Mouse (Mus musculus): ENCODE measurements around the gene D430041D05Rik. TPM values are rescaled to one million over a fixed set of nuclear protein-coding genes. Genes with fewer than 3 reads are reported as not detected.
A peak's percentile ranks its signal among the peaks of the same experiment; 100 is the strongest.

D430041D05Rik gene
- total RNA-seq, 4 experiments from 2014 or later: 68.9 to 85.6 (median 77.4) TPM

- DNase-seq (ENCODE audit: low spot score in 2 of 2): no peak
These were observed 128.0 kb downstream of the D430041D05Rik start for GRCm38 (mm10) chr2:104282835-104283234.

GRCm38 (mm10) chr2:104267049-104267448, 143.8 kb downstream of the D430041D05Rik start:
- no peak for DNase-seq (ENCODE audit: low spot score in 2 of 2)

DNA sequence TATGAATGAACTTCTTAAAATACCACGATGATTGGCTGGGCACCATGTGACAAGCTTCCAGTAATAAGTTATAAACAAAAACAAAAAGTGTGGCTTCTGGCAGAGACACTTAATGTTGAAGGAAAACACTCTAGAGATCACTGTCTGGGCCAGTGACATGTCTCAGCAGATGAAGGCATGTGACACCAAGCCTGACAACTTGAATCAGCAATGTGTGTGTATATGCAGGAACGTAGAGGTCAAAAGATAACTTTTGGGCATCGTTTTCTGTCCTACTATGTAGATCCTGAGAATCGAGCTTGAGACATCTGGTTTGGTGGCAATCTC, 149.1 kb downstream of the D430041D05Rik start:
- DNase-seq (ENCODE audit: low spot score in 2 of 2): no peak

- DNase-seq (ENCODE audit: low spot score in 2 of 2): no peak
These were observed 149.7 kb downstream of the D430041D05Rik start for GRCm38 (mm10) chr2:104260920-104261740.

DNA sequence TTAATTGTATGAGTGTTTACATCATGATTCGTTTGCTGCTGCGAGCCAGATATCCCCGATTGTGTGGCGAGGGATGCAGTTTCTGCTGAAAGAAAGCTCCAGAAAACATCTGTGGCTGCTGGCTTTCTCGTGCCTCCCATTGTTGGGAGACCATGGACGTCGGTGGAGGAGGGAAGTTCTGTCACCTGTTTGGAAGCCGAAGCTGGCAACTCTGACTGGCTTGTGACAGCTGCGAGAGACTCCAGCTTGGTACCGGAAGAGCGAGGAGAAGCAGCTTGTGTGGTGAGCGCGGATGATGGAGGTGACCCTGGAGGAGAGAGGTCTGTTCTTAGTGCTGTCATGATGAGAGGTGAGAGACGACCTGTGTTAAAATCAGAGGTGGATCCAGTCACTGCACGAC, 154.2 kb downstream of the D430041D05Rik start:
- no peak for DNase-seq (ENCODE audit: low spot score in 2 of 2)

DNA sequence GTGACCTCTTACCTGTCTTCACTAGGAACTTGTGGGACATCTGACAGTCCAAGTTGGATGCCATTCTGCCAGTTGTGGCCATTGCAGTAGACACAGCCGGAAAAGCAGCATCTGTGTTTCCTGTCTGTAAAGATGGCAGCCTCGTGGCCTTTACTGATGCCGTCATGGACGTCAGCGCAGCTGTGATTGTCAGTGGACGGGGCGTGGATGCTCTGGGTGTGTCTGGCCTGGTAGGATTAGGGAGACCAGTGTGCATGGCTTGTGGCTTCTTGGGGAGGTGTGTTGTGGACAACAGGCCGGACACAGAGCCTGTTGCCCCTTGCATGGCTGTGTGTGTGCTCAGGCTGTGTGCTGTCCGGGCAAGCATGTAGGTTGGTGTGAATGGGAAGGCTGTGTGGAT, 155.9 kb downstream of the D430041D05Rik start:
- DNase-seq (ENCODE audit: low spot score in 2 of 2): no peak

DNA sequence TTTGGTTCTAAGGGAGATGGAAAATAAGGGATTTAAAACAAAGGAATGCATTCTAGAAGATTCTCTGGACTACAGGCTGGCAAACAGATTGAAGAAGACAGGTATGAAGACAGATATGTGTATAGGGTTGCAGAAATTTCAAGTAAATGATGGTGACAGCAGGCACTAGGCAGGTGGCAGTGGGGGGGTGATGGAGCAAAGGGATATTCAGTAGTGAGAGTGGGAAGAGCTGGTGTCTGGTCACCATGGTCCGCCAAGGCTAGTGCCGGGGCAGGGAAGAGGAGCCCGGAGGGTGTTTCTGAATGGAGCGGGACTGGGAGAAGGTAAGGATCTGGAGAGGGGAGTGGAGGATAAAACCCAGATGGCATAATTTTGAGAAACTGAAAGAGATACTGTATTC, 157.5 kb downstream of the D430041D05Rik start:
- DNase-seq (ENCODE audit: low spot score in 2 of 2): no peak

GRCm38 (mm10) chr2:104251647-104252046, 159.2 kb downstream of the D430041D05Rik start:
- DNase-seq (ENCODE audit: low spot score in 2 of 2): peak in 1 of 2 experiments; percentile 32

- DNase-seq (ENCODE audit: low spot score in 2 of 2): no peak
These were observed 161.0 kb downstream of the D430041D05Rik start for GRCm38 (mm10) chr2:104249856-104250255.

- DNase-seq (ENCODE audit: low spot score in 2 of 2): no peak
These were observed 164.0 kb downstream of the D430041D05Rik start for GRCm38 (mm10) chr2:104246851-104247250.

GRCm38 (mm10) chr2:104242055-104242454, 168.8 kb downstream of the D430041D05Rik start:
- no peak for DNase-seq (ENCODE audit: low spot score in 2 of 2)

DNA sequence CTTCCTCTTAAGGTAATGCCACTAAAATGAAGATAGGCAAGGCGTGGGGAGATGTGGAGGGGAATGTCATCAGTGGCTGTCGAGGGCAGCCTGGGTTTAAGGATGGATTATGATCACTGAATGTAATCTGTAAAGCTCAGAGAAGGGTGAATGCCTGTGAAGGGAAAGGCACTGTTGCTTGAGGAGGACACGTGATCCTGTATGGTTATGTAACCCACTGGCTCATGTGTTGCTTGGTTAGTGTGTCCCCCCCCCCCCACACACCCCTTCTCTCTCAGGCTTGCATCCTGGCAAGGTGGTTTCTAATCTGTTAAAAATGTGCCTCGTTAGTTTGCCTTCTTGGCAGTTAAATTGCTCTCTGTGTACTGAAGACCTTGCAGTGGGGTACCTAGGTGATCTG, 173.7 kb downstream of the D430041D05Rik start:
- no peak for DNase-seq (ENCODE audit: low spot score in 2 of 2)

- DNase-seq (ENCODE audit: low spot score in 2 of 2): no peak
These were observed 180.4 kb downstream of the D430041D05Rik start for GRCm38 (mm10) chr2:104230444-104230843.

- no peak for DNase-seq (ENCODE audit: low spot score in 2 of 2)
These were observed 184.8 kb downstream of the D430041D05Rik start for GRCm38 (mm10) chr2:104226057-104226456.

DNA sequence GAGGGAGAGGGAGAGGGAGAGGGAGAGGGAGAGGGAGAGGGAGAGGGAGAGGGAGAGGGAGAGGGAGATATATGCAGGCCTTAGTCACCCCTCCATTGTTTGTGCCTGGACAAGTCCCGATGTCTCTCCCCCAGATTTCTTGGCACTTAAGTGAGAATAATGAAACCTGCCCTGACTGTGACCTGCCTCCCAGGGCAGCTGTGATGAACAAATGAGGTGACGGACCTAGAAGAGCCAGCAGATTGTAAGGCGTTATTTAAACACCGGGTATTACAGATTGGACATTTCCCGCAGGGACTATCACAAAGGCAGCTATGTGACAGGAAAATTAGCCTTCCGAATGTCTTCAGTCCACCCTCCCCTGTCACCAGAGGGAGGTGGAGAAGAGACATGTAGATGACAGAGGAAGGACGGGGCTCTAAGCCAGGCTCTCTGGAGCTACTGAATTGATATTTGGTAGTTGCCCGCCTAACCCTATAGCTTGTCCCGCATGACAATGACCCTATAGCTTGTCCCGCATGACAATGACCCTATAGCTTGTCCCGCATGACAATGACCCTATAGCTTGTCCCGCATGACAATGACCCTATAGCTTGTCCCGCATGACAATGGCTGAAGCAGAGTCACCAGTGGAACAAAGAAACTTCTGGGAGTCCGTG, 191.0 kb downstream of the D430041D05Rik start:
- DNase-seq (ENCODE audit: low spot score in 2 of 2): no peak

DNA sequence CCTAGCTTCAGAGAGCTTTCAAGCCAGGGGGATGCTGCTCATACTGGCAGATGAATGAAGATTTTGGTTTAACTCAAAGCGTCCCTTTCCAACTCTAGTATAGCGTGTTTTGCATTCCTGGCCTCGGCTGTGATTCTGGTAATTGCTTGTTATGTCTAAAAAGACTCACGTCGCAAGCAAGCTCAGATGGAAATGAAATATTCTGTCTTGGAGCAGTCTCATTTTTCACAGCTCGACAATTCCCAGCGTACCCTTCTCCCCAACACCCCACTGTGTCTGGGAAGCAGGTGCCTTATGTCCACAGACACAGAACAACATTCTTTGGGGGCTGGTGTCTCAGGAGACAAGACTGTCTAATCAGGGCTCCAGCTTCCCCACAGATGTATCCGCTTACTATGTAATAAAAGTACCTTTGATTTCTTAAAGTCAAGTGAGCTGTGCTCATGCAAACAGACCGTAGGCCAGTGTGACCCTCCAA, 192.2 kb downstream of the D430041D05Rik start:
- DNase-seq (ENCODE audit: low spot score in 2 of 2): no peak

DNA sequence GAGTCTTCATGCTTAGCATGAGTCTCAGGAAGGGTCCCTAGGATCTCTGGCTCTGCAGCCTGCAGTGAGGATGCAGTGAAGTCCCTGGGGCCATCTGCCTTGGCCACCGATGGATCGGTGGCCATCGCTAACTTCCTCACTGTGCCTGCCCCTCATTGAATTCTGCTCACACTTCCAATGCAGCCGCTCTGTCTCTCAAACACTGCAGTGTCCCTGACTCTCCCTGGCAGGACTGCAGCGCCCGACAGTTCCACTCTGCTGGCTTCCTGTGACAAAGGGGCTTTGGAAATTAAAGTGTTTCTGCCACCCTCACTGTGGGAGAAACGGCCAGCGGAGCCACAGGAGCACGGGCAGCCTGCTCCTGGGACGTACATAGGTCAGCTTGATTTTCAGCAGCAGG, 192.7 kb downstream of the D430041D05Rik start:
- DNase-seq (ENCODE audit: low spot score in 2 of 2): no peak

- DNase-seq (ENCODE audit: low spot score in 2 of 2): no peak
These were observed 201.4 kb downstream of the D430041D05Rik start for GRCm38 (mm10) chr2:104209408-104209807.

DNA sequence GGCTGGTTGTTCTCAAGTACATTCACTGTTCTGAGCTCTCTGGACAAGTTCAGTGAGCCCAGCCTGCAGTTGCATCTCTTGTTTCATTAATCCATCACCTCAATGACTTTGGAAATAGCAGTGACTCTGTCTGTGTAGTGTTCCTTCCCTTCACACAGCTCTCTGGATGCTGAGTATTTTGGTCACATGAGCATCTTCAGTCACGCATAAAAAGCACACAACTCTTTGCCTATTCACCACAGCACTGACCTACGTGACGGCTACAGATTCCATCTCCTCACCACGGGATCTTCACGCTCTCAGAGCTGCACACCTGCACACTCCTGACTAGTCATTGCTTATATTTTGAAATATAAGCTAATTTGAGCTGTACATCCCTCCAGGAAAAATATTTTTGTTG, 202.4 kb downstream of the D430041D05Rik start:
- no peak for DNase-seq (ENCODE audit: low spot score in 2 of 2)

- peak; percentile 67 to 77 for DNase-seq (ENCODE audit: low spot score in 2 of 2)
These were observed 202.9 kb downstream of the D430041D05Rik start for GRCm38 (mm10) chr2:104207948-104208347.

DNA sequence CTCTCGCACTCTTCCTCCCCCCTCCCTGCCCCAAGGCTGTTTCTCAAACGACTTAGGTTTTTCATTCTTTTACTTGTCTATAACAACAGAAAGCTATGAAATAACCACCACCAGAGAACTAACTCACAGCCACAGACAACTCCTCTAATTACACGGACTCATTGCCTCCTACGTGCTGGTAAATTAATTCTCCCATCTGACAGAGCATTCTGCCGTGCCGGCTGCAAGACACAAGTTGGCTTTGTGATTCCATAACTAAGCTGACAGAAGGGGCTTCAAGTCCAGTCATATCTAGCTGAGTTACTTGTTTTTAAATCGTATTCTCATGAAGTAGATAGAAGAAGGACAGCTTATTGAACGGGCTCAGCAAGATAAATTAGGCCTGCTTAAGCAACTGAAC, 205.2 kb downstream of the D430041D05Rik start:
- peak; percentile 72 to 85 for DNase-seq (ENCODE audit: low spot score in 2 of 2)

- DNase-seq (ENCODE audit: low spot score in 2 of 2): no peak
These were observed 210.6 kb downstream of the D430041D05Rik start for GRCm38 (mm10) chr2:104200211-104200610.

DNA sequence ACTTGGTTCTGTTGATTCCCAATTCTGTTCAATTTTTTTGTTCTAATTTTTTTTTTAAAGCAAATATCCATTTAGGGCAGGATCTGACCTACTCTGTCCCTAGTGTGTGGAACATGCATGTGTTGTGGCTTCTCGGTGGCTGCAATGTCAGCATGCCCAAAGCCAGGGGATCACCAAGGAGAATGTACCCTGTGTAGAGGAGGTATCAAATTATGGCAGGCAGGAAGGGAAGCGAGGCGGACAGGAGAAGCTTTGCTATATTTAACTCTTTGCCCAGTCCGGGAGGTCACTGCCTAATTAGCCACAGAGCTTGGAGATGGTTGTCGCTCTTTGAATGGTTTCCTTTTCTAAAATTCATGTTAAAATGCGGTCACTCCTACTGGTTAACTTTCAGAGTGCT, 212.6 kb downstream of the D430041D05Rik start:
- DNase-seq (ENCODE audit: low spot score in 2 of 2): no peak

Measured in layer of hippocampus, adult 8-10 months (tissue).